Mouse (Mus musculus) liver, adult 2 months (tissue): ENCODE results near the gene Ubqln1.

Experiments
- CTCF ChIP-seq: fragments of 200-500 bp; IDR thresholded peaks from 2 replicates; pipeline ENCODE4 v1.5.1; 2011; ENCODE audit warnings: low read depth, low read length, control low read depth
- POLR2A ChIP-seq: fragments of 200-500 bp; IDR thresholded peaks from 2 replicates; pipeline ENCODE4 v1.6.1; 2011; ENCODE audit warnings: low read length, control low read depth; ENCODE audit not compliant: insufficient read depth; ENCODE audit errors: extremely low read depth

GRCm38 (mm10) chr13:58187751-58188150 lies 27.7 kb downstream of the Ubqln1 start:
- TF ChIP-seq CTCF (no peak), POLR2A (no peak)
